Mouse (Mus musculus) heart, adult 9 months (tissue): ENCODE data around the gene Olfr714.
"Not testable (repeated sequence)": the region's sequence is repeated elsewhere in the genome, so short reads cannot be mapped to it uniquely, and the experiment has no call there.

Experiments
- DNase-seq, 2 experiments: peaks; one replicate each; pipeline ENCODE4 v3.0.0; 2022; ENCODE audit warnings: low spot score in 2 of 2

Gene Olfr714

GRCm38 (mm10) chr7:107070681-107071080, at the start of gene Olfr714:
Gene Olfr714 (plus strand): TSS chr7:107070981.
- no peak for DNase-seq

- no peak for DNase-seq
Observed at GRCm38 (mm10) chr7:107030874-107031273, 39.9 kb upstream of the Olfr714 start, which contains the start of gene Olfr713. Gene Olfr713 (plus strand): TSS chr7:107031174.

- DNase-seq: no peak
Observed at GRCm38 (mm10) chr7:107039934-107040563, 30.7 kb upstream of the Olfr714 start.

GRCm38 (mm10) chr7:107043136-107043535, 27.6 kb upstream of the Olfr714 start:
- no peak for DNase-seq

GRCm38 (mm10) chr7:107044407-107044806, 26.4 kb upstream of the Olfr714 start:
- no peak for DNase-seq

GRCm38 (mm10) chr7:107045833-107046232, 24.9 kb upstream of the Olfr714 start:
- DNase-seq: no peak

GRCm38 (mm10) chr7:107047578-107047977, 23.2 kb upstream of the Olfr714 start:
- DNase-seq: no peak

- DNase-seq: no peak
Observed at GRCm38 (mm10) chr7:107092920-107093319, 22.1 kb downstream of the Olfr714 start, which contains the start of gene Olfr17. Gene Olfr17 (plus strand): TSS chr7:107093220.

GRCm38 (mm10) chr7:107110269-107110668, 39.5 kb downstream of the Olfr714 start, which contains the start of gene Olfr715b:
Gene Olfr715b (minus strand): TSS chr7:107110369.
- not testable (repeated sequence) for DNase-seq
